ENCODE assay signal across 8 mouse cellular contexts in genomic region chr11:68965845-68966244, GRCm38 (mm10). TPM values are rescaled to one million over a fixed set of nuclear protein-coding genes. Genes with fewer than 3 reads are reported as not detected.
A peak's percentile ranks its signal among the peaks of the same experiment; 100 is the strongest.
DNase-seq lines count a peak whose midpoint lies in the region; TF ChIP-seq lines count a peak whose summit lies in the region.

No protein-coding gene starts in this region.

- no peaks in the 10 kb centered on the region for H3K36me3 ChIP-seq in heart, adult 2 months (ENCODE audit: control insufficient read depth, insufficient read depth, low read length)
- no peaks in the 10 kb centered on the region for H3K36me3 ChIP-seq in heart, embryonic 10.5 days

- H3K9ac ChIP-seq in heart, adult 2 months (ENCODE audit: low read depth, low read length) = no peak overlapping the region

- no peak for TF ChIP-seq EP300 in heart, adult 2 months (IDR thresholded peaks at IDR 0.05; ENCODE audit: insufficient read depth, low read depth, low read length)

- no peaks in the 10 kb centered on the region for H3K9me3 ChIP-seq in heart, embryonic 10.5 days

- 28% methylated on average over 3 of the region's 3 CpGs for WGBS in heart, adult 2 months
- WGBS in heart, embryonic 10.5 days = 26% methylated on average over 3 of the region's 3 CpGs

- peak; percentile 79 for TF ChIP-seq CTCF in heart, adult 2 months (IDR thresholded peaks at IDR 0.05)

- intact Hi-C loops in heart, adult 2 months (cut with DNase I) = loop anchor here (1.0 to 5.0 kb wide), 4 partner anchors 17 to 156 kb away; partner anchors contain the start of genes 9130213A22Rik and Hes7

- H3K27me3 ChIP-seq in heart, adult 2 months (ENCODE audit: control insufficient read depth, insufficient read depth, low read length) = no peaks in the 10 kb centered on the region
- peaks cover 19% of the 10 kb centered on the region; the same call in 1 of the 2 replicates for H3K27me3 ChIP-seq in heart, embryonic 10.5 days (ENCODE audit: insufficient read depth, poor library complexity, severe bottlenecking)

- TF ChIP-seq POLR2A in heart, adult 2 months (IDR thresholded peaks at IDR 0.05; ENCODE audit: insufficient read depth, low read depth, low read length) = no peak

- H3K27ac ChIP-seq in heart, adult 2 months = peak overlapping the region; percentile 41; the same call in 1 of the 2 replicates
- H3K27ac ChIP-seq in heart, embryonic 10.5 days = no peak overlapping the region

- H3K4me1 ChIP-seq in heart, adult 2 months (ENCODE audit: control insufficient read depth, insufficient read depth, low read length) = peaks cover 5% of the 10 kb centered on the region
- H3K4me1 ChIP-seq in heart, embryonic 10.5 days = peaks cover 22% of the 10 kb centered on the region

- no peak overlapping the region for H3K4me3 ChIP-seq in heart, adult 2 months
- no peak overlapping the region for H3K4me3 ChIP-seq in heart, embryonic 10.5 days

- peak; percentile 46 to 55 for DNase-seq in heart, adult 2 months
- no peak for DNase-seq in heart, embryonic 10.5 days (ENCODE audit: low spot score)
- DNase-seq in right cerebral cortex, postnatal 4 days = peak; percentile 69
- no peak for DNase-seq in right cerebral cortex, adult 18-20 months
- DNase-seq in cerebellum, postnatal 10 days = peak; percentile 85 to 91
- DNase-seq in kidney, postnatal 36 days = peak; percentile 67 to 86
- peak; percentile 78 for DNase-seq in retina, postnatal 1 day
- no peak for DNase-seq in frontal cortex, postnatal 10 days (ENCODE audit: low spot score in 2 of 2)

- H3K79me2 ChIP-seq in heart, adult 2 months (replicated peaks; ENCODE audit: control insufficient read depth, insufficient read depth, low read length) = no peaks in the 10 kb centered on the region

RNA-seq across cellular contexts. Expression of gene Slc25a35, which starts 2.1 kb away (rescaled TPM):
- 1 to 10 TPM; 4.2 to 5.3 TPM for total RNA-seq in heart, adult 2 months (2021)
- 21.6 and 24.2 TPM in 2 replicates for polyA plus RNA-seq in heart, adult 2 months (2012; rRNA removed)
- polyA plus RNA-seq in heart, embryonic 10.5 days (2016; fragmentation: Nextera tagmentation; extraction: Ambion mirVana) = 1.2 and 1.5 TPM in 2 replicates

RNA-seq across cellular contexts. Expression of gene Arhgef15, which starts 8.6 kb away (rescaled TPM):
- 10 to 100 TPM; 27.8 to 28.5 TPM for total RNA-seq in heart, adult 2 months (2021)
- 52.9 and 77.3 TPM in 2 replicates for polyA plus RNA-seq in heart, adult 2 months (2012; rRNA removed)
- 10.5 and 13.4 TPM in 2 replicates for polyA plus RNA-seq in heart, embryonic 10.5 days (2016; fragmentation: Nextera tagmentation; extraction: Ambion mirVana)

RNA-seq across cellular contexts. Expression of gene Rangrf, which starts 9.1 kb away (rescaled TPM):
- total RNA-seq in heart, adult 2 months (2021) = 100 to 1,000 TPM in 1 of 2 experiments, 10 to 100 TPM in 1; 80.7 to 100 TPM
- 145 and 169 TPM in 2 replicates for polyA plus RNA-seq in heart, adult 2 months (2012; rRNA removed)
- 79.6 and 82.1 TPM in 2 replicates for polyA plus RNA-seq in heart, embryonic 10.5 days (2016; fragmentation: Nextera tagmentation; extraction: Ambion mirVana)

RNA-seq across cellular contexts. Expression of gene Odf4, which starts 39.0 kb away (rescaled TPM):
- not detected for total RNA-seq in heart, adult 2 months (2021)
- polyA plus RNA-seq in heart, adult 2 months (2012; rRNA removed) = 0.25 and 0.41 TPM in 2 replicates
- polyA plus RNA-seq in heart, embryonic 10.5 days (2016; fragmentation: Nextera tagmentation; extraction: Ambion mirVana) = not detected in 2 replicates

RNA-seq across cellular contexts. Expression of gene Pfas, which starts 42.4 kb away (rescaled TPM):
- total RNA-seq in heart, adult 2 months (2021) = 1 to 10 TPM; 5.9 to 6.4 TPM
- polyA plus RNA-seq in heart, adult 2 months (2012; rRNA removed) = 8.5 and 11.5 TPM in 2 replicates
- 30.9 and 35.6 TPM in 2 replicates for polyA plus RNA-seq in heart, embryonic 10.5 days (2016; fragmentation: Nextera tagmentation; extraction: Ambion mirVana)

Comparison
In these comparisons a context has a peak if more than half of its experiments do, and no peak if none do; other contexts are left out.
1. DNase-seq: peak in heart, adult 2 months (2 of 2), right cerebral cortex, postnatal 4 days (single experiment), cerebellum, postnatal 10 days (2 of 2), kidney, postnatal 36 days (2 of 2) and retina, postnatal 1 day (single experiment); none in heart, embryonic 10.5 days (single experiment), right cerebral cortex, adult 18-20 months (single experiment) and frontal cortex, postnatal 10 days (0 of 2).